Mouse (Mus musculus): ENCODE data around the gene Lrba. TPM values are rescaled to one million over a fixed set of nuclear protein-coding genes. Genes with fewer than 3 reads are reported as not detected.

Gene Lrba
- total RNA-seq (2021): 10 to 100 TPM; 17.0 to 18.4 TPM
- long read RNA-seq, experiment 1, partial matches to known transcripts: 0 of 2 reads
- long read RNA-seq, experiment 1, other reads (novel, unspliced or antisense): 2 of 2 reads
- long read RNA-seq, experiment 2, partial matches to known transcripts: 6 of 17 reads
- long read RNA-seq, experiment 2, other reads (novel, unspliced or antisense): 11 of 17 reads

- intact Hi-C loops (cut with DNase I; ENCODE audit: low total_unique reads): no loop called here
- DNase-seq: peak; percentile 66
Measured at GRCm38 (mm10) chr3:86224564-86225421, at the start of gene Lrba. Gene Lrba, plus strand, starts transcription at chr3:86224680.

- DNase-seq: no peak
- intact Hi-C loops (cut with DNase I; ENCODE audit: low total_unique reads): no loop called here
Measured at GRCm38 (mm10) chr3:86179714-86180113, 44.8 kb upstream of the Lrba start.

GRCm38 (mm10) chr3:86181107-86181506 is 43.4 kb upstream of the Lrba start:
- DNase-seq: no peak
- intact Hi-C loops (cut with DNase I; ENCODE audit: low total_unique reads): no loop called here

GRCm38 (mm10) chr3:86184546-86184945 is 39.9 kb upstream of the Lrba start:
- intact Hi-C loops (cut with DNase I; ENCODE audit: low total_unique reads): no loop called here
- no peak for DNase-seq

GRCm38 (mm10) chr3:86187736-86188389 is 36.6 kb upstream of the Lrba start:
- intact Hi-C loops (cut with DNase I; ENCODE audit: low total_unique reads): no loop called here
- DNase-seq: no peak

- no peak for DNase-seq
- intact Hi-C loops (cut with DNase I; ENCODE audit: low total_unique reads): no loop called here
Measured at GRCm38 (mm10) chr3:86195981-86196380, 28.5 kb upstream of the Lrba start.

GRCm38 (mm10) chr3:86196471-86196870 is 28.0 kb upstream of the Lrba start:
- intact Hi-C loops (cut with DNase I; ENCODE audit: low total_unique reads): no loop called here
- no peak for DNase-seq

GRCm38 (mm10) chr3:86201645-86202175 is 22.8 kb upstream of the Lrba start:
- intact Hi-C loops (cut with DNase I; ENCODE audit: low total_unique reads): no loop called here
- no peak for DNase-seq

GRCm38 (mm10) chr3:86202449-86202848 is 22.0 kb upstream of the Lrba start:
- DNase-seq: no peak
- intact Hi-C loops (cut with DNase I; ENCODE audit: low total_unique reads): no loop called here

- DNase-seq: no peak
- intact Hi-C loops (cut with DNase I; ENCODE audit: low total_unique reads): no loop called here
Measured at GRCm38 (mm10) chr3:86204608-86205358, 19.7 kb upstream of the Lrba start.

- intact Hi-C loops (cut with DNase I; ENCODE audit: low total_unique reads): no loop called here
- DNase-seq: no peak
Measured at GRCm38 (mm10) chr3:86206556-86206955, 17.9 kb upstream of the Lrba start.

GRCm38 (mm10) chr3:86210267-86210939 is 14.1 kb upstream of the Lrba start:
- intact Hi-C loops (cut with DNase I; ENCODE audit: low total_unique reads): no loop called here
- DNase-seq: no peak

GRCm38 (mm10) chr3:86210959-86211358 is 13.5 kb upstream of the Lrba start:
- intact Hi-C loops (cut with DNase I; ENCODE audit: low total_unique reads): no loop called here
- no peak for DNase-seq

GRCm38 (mm10) chr3:86214248-86214647 is 10.2 kb upstream of the Lrba start:
- DNase-seq: no peak
- intact Hi-C loops (cut with DNase I; ENCODE audit: low total_unique reads): no loop called here

- intact Hi-C loops (cut with DNase I; ENCODE audit: low total_unique reads): no loop called here
- DNase-seq: peak; percentile 87
Measured at GRCm38 (mm10) chr3:86223634-86224313, 706 bp upstream of the Lrba start.

- intact Hi-C loops (cut with DNase I; ENCODE audit: low total_unique reads): no loop called here
- DNase-seq: no peak
Measured at GRCm38 (mm10) chr3:86224314-86224563, 241 bp upstream of the Lrba start.

GRCm38 (mm10) chr3:86231532-86232086 is 7.1 kb downstream of the Lrba start:
- DNase-seq: no peak
- intact Hi-C loops (cut with DNase I; ENCODE audit: low total_unique reads): no loop called here

- intact Hi-C loops (cut with DNase I; ENCODE audit: low total_unique reads): no loop called here
- DNase-seq: no peak
Measured at GRCm38 (mm10) chr3:86247193-86247592, 22.7 kb downstream of the Lrba start.

- intact Hi-C loops (cut with DNase I; ENCODE audit: low total_unique reads): no loop called here
- DNase-seq: no peak
Measured at GRCm38 (mm10) chr3:86251212-86251611, 26.7 kb downstream of the Lrba start.

All from gastrocnemius, postnatal 14 days (tissue).